Mouse (Mus musculus): ENCODE measurements around the gene Tapbpl. TPM values are rescaled to one million over a fixed set of nuclear protein-coding genes. Genes with fewer than 3 reads are reported as not detected.

Gene Tapbpl
- polyA plus RNA-seq, 1 experiment = 45.1 TPM

DNA sequence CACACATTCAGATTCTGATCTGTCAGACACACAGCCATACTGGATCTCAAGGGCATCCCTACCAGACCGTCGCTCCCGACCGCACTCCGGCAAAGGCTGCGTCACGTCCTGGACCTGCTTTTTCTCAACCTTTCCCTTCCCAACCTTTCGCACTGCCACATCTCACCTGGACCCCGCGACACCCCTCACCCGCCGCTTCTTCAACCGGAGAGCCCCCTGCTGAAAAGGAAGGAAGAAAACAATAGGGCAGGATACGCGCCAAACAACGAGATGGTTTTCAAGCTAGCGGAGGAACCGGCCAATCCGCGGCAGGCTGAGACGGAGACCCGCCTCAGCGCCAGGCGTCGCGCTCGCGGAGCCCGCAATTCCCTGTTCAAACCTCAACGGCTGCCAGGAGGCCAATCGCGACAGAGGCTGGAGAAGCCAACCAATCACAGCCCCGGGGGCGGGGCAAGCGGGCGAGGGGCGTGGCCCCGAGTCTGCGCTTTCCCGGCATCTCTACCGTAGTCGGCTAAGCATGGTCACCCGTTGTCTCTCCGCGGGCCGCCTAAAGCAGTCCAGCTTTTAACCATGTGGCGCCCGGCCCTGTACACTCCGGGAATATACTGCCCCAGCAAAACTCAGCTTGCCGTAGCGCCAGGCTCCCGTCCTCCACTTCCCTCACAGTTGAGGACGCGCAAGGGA lies 40.2 kb downstream of the Tapbpl start, which contains the start of the genes Ncapd2 and Mrpl51:
Gene Ncapd2, minus strand, starts transcription at position 370 of the 684 bp plus-strand sequence.
Gene Mrpl51, plus strand, starts transcription at position 470 of the 684 bp plus-strand sequence.
- no peak for TF ChIP-seq CTCF (IDR thresholded peaks at IDR 0.05; ENCODE audit: extremely low read depth, insufficient read length, insufficient replicate concordance, low read depth, low read length)
- TF ChIP-seq POLR2A (IDR thresholded peaks at IDR 0.05; ENCODE audit: low read depth, low read length) = no peak
- H3K4me3 ChIP-seq (ENCODE audit: low read depth, low read length) = peak within 1 kb of the TSS; percentile 94
- H3K27ac ChIP-seq (ENCODE audit: insufficient read depth, low read depth, low read length) = peak within 1 kb of the TSS; percentile 99
- H3K36me3 ChIP-seq (ENCODE audit: control insufficient read depth, insufficient read depth, low read length) = peaks cover 22% of the 10 kb centered on the region
- H3K27me3 ChIP-seq (ENCODE audit: control insufficient read depth, insufficient read depth, low read length) = no peaks in the 10 kb centered on the region
- WGBS = under 1% methylated on average over 54 of the region's 54 CpGs
- peaks cover 3% of the 10 kb centered on the region; the same call in 1 of the 2 replicates for H3K4me1 ChIP-seq (ENCODE audit: control insufficient read depth, insufficient read depth, insufficient read length, low read length)

DNA sequence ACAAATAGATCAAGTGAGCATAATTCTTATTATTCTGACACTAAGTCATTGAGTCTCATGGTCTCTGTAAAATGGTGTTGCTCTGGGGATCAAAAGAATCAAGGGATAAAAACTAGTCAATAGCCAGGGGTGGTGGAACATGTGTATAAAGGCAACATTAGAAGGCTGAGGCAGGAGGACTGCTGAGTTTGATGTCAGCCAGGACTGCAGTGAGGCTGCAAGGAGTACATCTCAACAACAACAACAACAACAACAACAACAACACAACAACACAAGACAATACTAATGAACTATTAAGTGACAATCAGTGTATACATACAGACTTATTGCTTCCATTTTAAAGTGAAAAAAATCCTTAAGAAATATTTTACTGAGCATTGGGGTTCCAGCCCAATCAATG lies 40.8 kb downstream of the Tapbpl start:
- TF ChIP-seq CTCF (IDR thresholded peaks at IDR 0.05; ENCODE audit: extremely low read depth, insufficient read length, insufficient replicate concordance, low read depth, low read length) (no peak), POLR2A (IDR thresholded peaks at IDR 0.05; ENCODE audit: low read depth, low read length) (no peak)
- Histone ChIP-seq H3K27me3 (ENCODE audit: control insufficient read depth, insufficient read depth, low read length) (no peaks in the 10 kb centered on the region), H3K4me3 (ENCODE audit: low read depth, low read length) (no peak overlapping the region; the same call in 1 of the 2 replicates), H3K27ac (ENCODE audit: insufficient read depth, low read depth, low read length) (peak overlapping the region; percentile 19; the same call in 1 of the 2 replicates), H3K36me3 (ENCODE audit: control insufficient read depth, insufficient read depth, low read length) (peaks cover 27% of the 10 kb centered on the region), H3K4me1 (ENCODE audit: control insufficient read depth, insufficient read depth, insufficient read length, low read length) (peaks cover 3% of the 10 kb centered on the region; the same call in 1 of the 2 replicates)

DNA sequence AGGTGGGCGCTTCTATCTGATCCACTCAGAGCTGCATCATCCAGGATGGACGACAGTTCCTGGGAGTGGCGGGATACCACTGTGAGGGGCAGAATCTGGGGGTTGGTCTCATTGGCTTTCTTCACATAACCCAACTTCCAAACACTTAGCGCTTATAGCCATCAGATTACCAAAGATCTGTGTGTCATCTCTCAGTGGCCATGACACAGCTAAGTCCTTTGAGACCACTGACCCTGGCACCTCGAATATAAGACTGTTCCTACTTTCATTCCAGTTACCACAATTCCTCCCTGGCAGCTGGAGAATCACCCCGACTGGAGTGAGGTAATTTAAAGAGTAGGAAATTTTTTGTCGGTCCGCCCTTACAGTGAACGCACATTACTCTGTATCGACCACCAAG lies 45.5 kb downstream of the Tapbpl start:
- Histone ChIP-seq H3K27me3 (ENCODE audit: control insufficient read depth, insufficient read depth, low read length) (no peaks in the 10 kb centered on the region), H3K4me3 (ENCODE audit: low read depth, low read length) (no peak overlapping the region), H3K4me1 (ENCODE audit: control insufficient read depth, insufficient read depth, insufficient read length, low read length) (no peaks in the 10 kb centered on the region), H3K27ac (ENCODE audit: insufficient read depth, low read depth, low read length) (no peak overlapping the region), H3K36me3 (ENCODE audit: control insufficient read depth, insufficient read depth, low read length) (peaks cover 36% of the 10 kb centered on the region)
- WGBS = 93% methylated on average over 10 of the region's 10 CpGs
- TF ChIP-seq POLR2A (IDR thresholded peaks at IDR 0.05; ENCODE audit: low read depth, low read length) = no peak
- no peak for TF ChIP-seq CTCF (IDR thresholded peaks at IDR 0.05; ENCODE audit: extremely low read depth, insufficient read length, insufficient replicate concordance, low read depth, low read length)

DNA sequence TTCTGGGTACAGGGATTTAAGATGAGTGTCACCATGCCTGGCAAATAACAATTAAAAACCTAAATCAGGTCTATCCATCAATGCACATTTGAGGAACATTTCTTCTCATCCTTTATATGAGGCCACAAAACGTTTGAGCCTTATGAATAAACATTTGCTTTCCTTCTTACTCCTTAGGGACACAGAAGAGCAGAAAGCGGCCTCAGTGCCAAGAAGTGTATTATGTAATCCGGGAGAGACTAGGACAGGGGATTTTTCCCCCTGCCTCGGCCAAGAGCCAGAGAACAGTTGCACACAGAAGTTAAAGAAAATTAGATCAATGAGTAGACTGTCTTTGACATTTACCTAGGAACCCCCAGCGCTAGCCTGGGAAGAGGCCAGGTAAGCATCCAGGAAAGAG lies 49.5 kb downstream of the Tapbpl start:
- Histone ChIP-seq H3K36me3 (ENCODE audit: control insufficient read depth, insufficient read depth, low read length) (peaks cover 51% of the 10 kb centered on the region), H3K27ac (ENCODE audit: insufficient read depth, low read depth, low read length) (no peak overlapping the region), H3K4me1 (ENCODE audit: control insufficient read depth, insufficient read depth, insufficient read length, low read length) (no peaks in the 10 kb centered on the region), H3K27me3 (ENCODE audit: control insufficient read depth, insufficient read depth, low read length) (no peaks in the 10 kb centered on the region), H3K4me3 (ENCODE audit: low read depth, low read length) (no peak overlapping the region)
- WGBS = 79% methylated on average over 5 of the region's 5 CpGs
- TF ChIP-seq POLR2A (IDR thresholded peaks at IDR 0.05; ENCODE audit: low read depth, low read length) (no peak), CTCF (IDR thresholded peaks at IDR 0.05; ENCODE audit: extremely low read depth, insufficient read length, insufficient replicate concordance, low read depth, low read length) (no peak)

DNA sequence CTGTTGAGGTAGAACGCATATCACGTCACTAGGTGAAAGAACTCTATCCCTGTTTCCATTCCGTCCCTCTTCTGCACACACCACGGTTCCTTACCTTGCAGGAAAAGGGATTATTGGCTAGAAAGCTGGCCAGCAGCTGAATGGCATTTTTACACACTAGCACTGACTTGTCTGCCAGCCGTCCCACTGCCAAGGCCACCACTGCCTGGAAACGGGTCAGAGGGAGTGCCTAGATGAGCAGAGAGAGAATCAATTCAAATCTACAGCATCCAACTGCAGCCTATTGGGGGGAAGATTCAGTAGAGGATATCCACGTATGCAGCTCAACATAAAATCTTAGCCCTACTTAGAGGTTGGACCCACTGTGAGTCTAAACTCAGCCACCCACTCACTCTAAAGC lies 52.1 kb downstream of the Tapbpl start:
- H3K4me1 ChIP-seq (ENCODE audit: control insufficient read depth, insufficient read depth, insufficient read length, low read length) = no peaks in the 10 kb centered on the region
- peaks cover 49% of the 10 kb centered on the region for H3K36me3 ChIP-seq (ENCODE audit: control insufficient read depth, insufficient read depth, low read length)

DNA sequence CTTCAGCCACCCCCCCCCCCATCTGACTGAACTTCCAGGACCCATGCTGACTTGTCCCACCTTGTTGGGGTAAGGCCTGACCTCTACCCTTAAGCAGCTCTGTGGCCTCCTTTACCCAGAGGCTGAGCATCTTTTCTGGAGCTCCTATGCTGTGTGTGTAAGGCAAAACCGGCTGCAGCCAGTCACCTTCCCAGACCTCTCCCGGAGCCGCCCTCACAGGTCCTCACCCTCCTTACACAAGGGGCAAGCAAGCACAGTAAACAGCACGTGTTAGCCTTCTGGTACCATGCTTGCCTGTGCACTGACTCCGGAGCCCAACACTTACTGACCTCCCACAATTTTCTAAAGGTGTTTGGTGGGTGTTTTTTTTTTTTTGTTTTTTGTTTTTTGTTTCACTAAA lies 56.2 kb downstream of the Tapbpl start:
- Histone ChIP-seq H3K4me1 (ENCODE audit: control insufficient read depth, insufficient read depth, insufficient read length, low read length) (no peaks in the 10 kb centered on the region), H3K4me3 (ENCODE audit: low read depth, low read length) (no peak overlapping the region), H3K36me3 (ENCODE audit: control insufficient read depth, insufficient read depth, low read length) (peaks cover 59% of the 10 kb centered on the region), H3K27ac (ENCODE audit: insufficient read depth, low read depth, low read length) (no peak overlapping the region), H3K27me3 (ENCODE audit: control insufficient read depth, insufficient read depth, low read length) (no peaks in the 10 kb centered on the region)
- WGBS = 96% methylated on average over 5 of the region's 5 CpGs
- TF ChIP-seq CTCF (IDR thresholded peaks at IDR 0.05; ENCODE audit: extremely low read depth, insufficient read length, insufficient replicate concordance, low read depth, low read length) (no peak), POLR2A (IDR thresholded peaks at IDR 0.05; ENCODE audit: low read depth, low read length) (no peak)

More for the DNA sequence above, 52.1 kb downstream of the Tapbpl start:
- TF ChIP-seq CTCF (IDR thresholded peaks at IDR 0.05; ENCODE audit: extremely low read depth, insufficient read length, insufficient replicate concordance, low read depth, low read length) = no peak
- TF ChIP-seq POLR2A (IDR thresholded peaks at IDR 0.05; ENCODE audit: low read depth, low read length) = no peak
- WGBS = 92% methylated on average over 7 of the region's 7 CpGs
- Histone ChIP-seq H3K4me3 (ENCODE audit: low read depth, low read length) (no peak overlapping the region), H3K27ac (ENCODE audit: insufficient read depth, low read depth, low read length) (no peak overlapping the region), H3K27me3 (ENCODE audit: control insufficient read depth, insufficient read depth, low read length) (no peaks in the 10 kb centered on the region)

Other genes with a start within 250 kb of the Tapbpl start
- gene Pianp, start 235.2 kb downstream of the Tapbpl start, polyA plus RNA-seq (2012; rRNA removed) = 2.8 and 5.0 TPM in 2 replicates
- gene Zfp384, start 222.7 kb downstream of the Tapbpl start, polyA plus RNA-seq (2012; rRNA removed) = 28.6 and 57.0 TPM in 2 replicates
- gene Ing4, start 192.1 kb downstream of the Tapbpl start, polyA plus RNA-seq (2012; rRNA removed) = 14.2 and 32.7 TPM in 2 replicates
- gene Acrbp, start 182.2 kb downstream of the Tapbpl start, polyA plus RNA-seq (2012; rRNA removed) = 7.5 and 18.2 TPM in 2 replicates
- gene Lpar5, start 163.9 kb downstream of the Tapbpl start, polyA plus RNA-seq (2012; rRNA removed) = 133 and 223 TPM in 2 replicates
- gene Chd4, start 135.9 kb downstream of the Tapbpl start, polyA plus RNA-seq (2012; rRNA removed) = 39.9 and 64.3 TPM in 2 replicates
- 6.5 and 7.8 TPM in 2 replicates for gene Nop2, start 100.0 kb downstream of the Tapbpl start, polyA plus RNA-seq (2012; rRNA removed)
- gene Iffo1, start 86.6 kb downstream of the Tapbpl start, polyA plus RNA-seq (2012; rRNA removed) = 7.0 and 13.0 TPM in 2 replicates
- 2,785 and 3,321 TPM in 2 replicates for gene Gapdh, start 65.4 kb downstream of the Tapbpl start, polyA plus RNA-seq (2012; rRNA removed)
- gene Ncapd2, start 40.2 kb downstream of the Tapbpl start, polyA plus RNA-seq (2012; rRNA removed) = 24.3 and 53.4 TPM in 2 replicates
- gene Mrpl51, start 40.1 kb downstream of the Tapbpl start, polyA plus RNA-seq (2012; rRNA removed) = 41.6 and 62.7 TPM in 2 replicates
- 5.0 and 7.7 TPM in 2 replicates for gene Vamp1, start 16.3 kb downstream of the Tapbpl start, polyA plus RNA-seq (2012; rRNA removed)
- gene Cd27, start 5.2 kb upstream of the Tapbpl start, polyA plus RNA-seq (2012; rRNA removed) = 3.5 and 7.9 TPM in 2 replicates
- gene Tuba3a, start 54.2 kb upstream of the Tapbpl start, polyA plus RNA-seq (2012; rRNA removed) = not detected in 2 replicates
- 122 and 167 TPM in 2 replicates for gene Ltbr, start 82.0 kb upstream of the Tapbpl start, polyA plus RNA-seq (2012; rRNA removed)
- 11.7 and 11.9 TPM in 2 replicates for gene Scnn1a, start 88.8 kb upstream of the Tapbpl start, polyA plus RNA-seq (2012; rRNA removed)
- 90.5 and 207 TPM in 2 replicates for gene Tnfrsf1a, start 117.5 kb upstream of the Tapbpl start, polyA plus RNA-seq (2012; rRNA removed)
- 26.0 and 66.6 TPM in 2 replicates for gene Plekhg6, start 148.9 kb upstream of the Tapbpl start, polyA plus RNA-seq (2012; rRNA removed)